Mouse (Mus musculus) heart, postnatal 25 days (tissue): ENCODE data around the gene Tsc22d1. TPM values are rescaled to one million over a fixed set of nuclear protein-coding genes. Genes with fewer than 3 reads are reported as not detected.

Experiments
- DNase-seq: peaks from one replicate; pipeline ENCODE4 v3.0.0; 2022; ENCODE audit warnings: low spot score
- intact Hi-C: fragments of 180-260 bp; cut with DNase I; formaldehyde crosslinking; loops from one replicate; pipeline ENCODE4 v1.15.1; 2025
- total RNA-seq, 2 experiments: library from RNA; stranded (reverse); gene quantifications; 2 replicates each; pipeline ENCODE4 v1.2.3; 2021

The Tsc22d1 gene
- total RNA-seq, 2 experiments from 2014 or later: 442 to 477 TPM

DNA sequence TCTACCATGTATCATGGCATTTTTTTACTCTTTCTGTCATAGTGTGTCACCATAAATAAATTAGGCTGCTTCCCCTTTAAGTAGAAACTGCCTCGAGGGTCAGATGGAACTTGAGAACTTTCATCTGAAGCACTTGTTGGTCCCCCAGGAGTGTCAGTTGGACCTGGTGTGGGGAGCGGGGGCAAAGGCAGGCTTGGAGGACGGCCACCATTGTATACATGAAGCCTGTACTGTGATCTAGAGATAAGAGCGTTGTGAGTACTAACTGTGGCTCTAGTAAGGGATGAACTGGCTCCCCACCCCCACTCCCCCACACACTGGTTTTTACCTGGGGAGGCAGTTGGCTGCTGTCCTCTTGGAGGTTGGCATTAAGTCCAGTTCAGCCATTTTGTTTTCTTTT lies 62.0 kb downstream of the Tsc22d1 start:
- intact Hi-C loops: loop anchor here (10.0 kb wide), 1 partner anchor 602 kb away; no protein-coding TSS in a partner anchor
- no peak for DNase-seq

GRCm38 (mm10) chr14:76478076-76478475 lies 63.3 kb downstream of the Tsc22d1 start:
- no peak for DNase-seq
- intact Hi-C loops: loop anchor here (10.0 kb wide), 1 partner anchor 603 kb away; no protein-coding TSS in a partner anchor

GRCm38 (mm10) chr14:76478616-76479015 lies 63.9 kb downstream of the Tsc22d1 start:
- no peak for DNase-seq
- intact Hi-C loops: loop anchor here (1.0 to 10.0 kb wide), 2 partner anchors 533 to 604 kb away; no protein-coding TSS in a partner anchor

GRCm38 (mm10) chr14:76479867-76480266 lies 65.1 kb downstream of the Tsc22d1 start:
- intact Hi-C loops: loop anchor here (1.0 to 10.0 kb wide), 2 partner anchors 531 to 605 kb away; no protein-coding TSS in a partner anchor
- no peak for DNase-seq

GRCm38 (mm10) chr14:76480507-76480906 lies 65.7 kb downstream of the Tsc22d1 start:
- intact Hi-C loops: no loop called here
- DNase-seq: no peak

- intact Hi-C loops: no loop called here
- DNase-seq: no peak
These were observed 68.9 kb downstream of the Tsc22d1 start for GRCm38 (mm10) chr14:76483701-76484100.

GRCm38 (mm10) chr14:76487609-76488008 lies 72.8 kb downstream of the Tsc22d1 start:
- DNase-seq: no peak

DNA sequence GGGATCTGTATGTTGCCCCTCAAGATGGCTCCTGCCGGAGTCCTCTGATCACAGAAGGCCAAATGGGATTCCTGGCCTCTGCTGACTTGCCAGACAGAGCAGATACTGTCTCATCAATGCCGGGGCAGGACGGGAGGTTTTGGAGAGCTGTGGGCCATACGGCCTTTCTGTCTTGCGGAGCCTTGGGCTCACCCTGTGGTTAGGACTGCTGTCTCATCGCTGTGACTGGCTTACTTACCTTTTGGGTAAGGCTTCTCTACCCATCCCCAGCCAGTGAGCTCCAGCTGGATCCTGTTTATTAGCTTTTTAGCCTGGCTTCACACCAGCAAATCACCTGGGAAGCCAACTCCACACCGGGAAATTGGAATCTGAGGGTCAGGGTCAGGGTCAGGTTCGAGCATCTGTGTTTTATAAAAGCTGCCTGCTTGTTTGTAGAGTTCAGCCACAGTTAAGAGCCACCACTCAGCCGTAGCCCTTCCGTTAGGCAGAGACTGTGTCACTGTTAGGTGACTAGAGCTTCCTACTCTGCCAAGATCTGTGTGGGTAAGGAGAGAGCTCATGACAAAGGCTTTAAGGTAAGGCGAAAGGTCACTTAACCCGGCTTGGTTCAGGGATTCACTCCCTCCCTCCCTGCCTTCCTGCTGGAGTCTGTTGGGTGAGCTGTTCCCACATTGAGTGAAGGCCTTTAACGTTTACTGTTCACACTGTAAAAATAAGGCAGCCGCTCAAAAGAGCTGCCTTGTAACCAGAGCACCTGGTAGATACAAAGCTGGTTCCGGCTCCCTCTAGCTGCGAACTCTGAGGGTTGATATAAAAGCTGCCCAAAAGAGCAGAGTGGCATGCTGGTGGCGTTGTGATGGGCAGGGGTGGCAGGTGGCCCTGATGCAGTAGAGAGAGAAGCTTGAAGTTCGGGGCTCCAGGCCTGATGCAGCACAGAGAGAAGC lies 73.6 kb downstream of the Tsc22d1 start:
- no peak for DNase-seq

More at GRCm38 (mm10) chr14:76487609-76488008, 72.8 kb downstream of the Tsc22d1 start:
- intact Hi-C loops: no loop called here

GRCm38 (mm10) chr14:76489128-76489527 lies 74.4 kb downstream of the Tsc22d1 start:
- intact Hi-C loops: no loop called here
- DNase-seq: no peak

More for the DNA sequence above, 73.6 kb downstream of the Tsc22d1 start:
- intact Hi-C loops: no loop called here

- intact Hi-C loops: no loop called here
These were observed 80.3 kb downstream of the Tsc22d1 start for GRCm38 (mm10) chr14:76495022-76495421.

GRCm38 (mm10) chr14:76497187-76497586 lies 82.4 kb downstream of the Tsc22d1 start:
- intact Hi-C loops: no loop called here
- DNase-seq: no peak

More at GRCm38 (mm10) chr14:76495022-76495421, 80.3 kb downstream of the Tsc22d1 start:
- DNase-seq: no peak

DNA sequence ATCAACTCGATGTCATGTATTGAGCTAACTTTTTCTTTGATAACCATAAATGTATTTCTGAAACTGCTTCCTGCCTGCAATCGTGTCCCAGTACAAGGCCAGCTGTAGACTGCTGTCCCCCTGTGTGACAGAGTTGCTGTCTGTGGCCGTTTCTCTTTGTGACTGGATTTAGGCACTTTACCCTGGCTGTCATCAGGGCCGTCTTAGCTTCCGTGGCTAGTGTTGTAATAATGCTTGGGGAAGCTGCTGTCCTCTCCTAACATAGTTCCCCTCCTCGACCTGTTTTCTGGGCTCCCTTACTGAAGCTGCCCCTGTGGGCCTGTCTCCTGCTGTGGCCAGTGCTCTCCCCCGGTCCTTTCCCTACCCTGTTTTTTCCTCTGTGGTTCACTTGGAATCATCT lies 83.4 kb downstream of the Tsc22d1 start:
- DNase-seq: no peak
- intact Hi-C loops: no loop called here

DNA sequence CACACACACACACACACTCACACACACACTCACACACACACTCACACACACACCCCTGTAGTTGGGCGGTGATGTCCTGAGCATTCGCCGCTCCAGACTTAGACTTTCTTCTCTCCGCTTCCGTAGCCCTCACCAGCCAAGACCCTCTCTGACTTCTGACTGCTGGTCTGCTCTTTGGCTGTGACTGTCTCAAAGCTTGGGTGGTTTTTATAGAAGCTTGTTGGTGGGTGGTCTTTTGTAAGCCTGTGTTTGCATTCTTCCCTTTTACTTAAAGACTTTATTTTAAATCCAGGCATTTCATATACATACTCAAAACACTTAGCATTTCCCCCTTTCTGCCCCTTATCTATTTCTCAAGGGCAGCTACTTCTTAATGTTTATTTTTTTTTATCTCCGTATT lies 84.7 kb downstream of the Tsc22d1 start:
- DNase-seq: no peak
- intact Hi-C loops: no loop called here

DNA sequence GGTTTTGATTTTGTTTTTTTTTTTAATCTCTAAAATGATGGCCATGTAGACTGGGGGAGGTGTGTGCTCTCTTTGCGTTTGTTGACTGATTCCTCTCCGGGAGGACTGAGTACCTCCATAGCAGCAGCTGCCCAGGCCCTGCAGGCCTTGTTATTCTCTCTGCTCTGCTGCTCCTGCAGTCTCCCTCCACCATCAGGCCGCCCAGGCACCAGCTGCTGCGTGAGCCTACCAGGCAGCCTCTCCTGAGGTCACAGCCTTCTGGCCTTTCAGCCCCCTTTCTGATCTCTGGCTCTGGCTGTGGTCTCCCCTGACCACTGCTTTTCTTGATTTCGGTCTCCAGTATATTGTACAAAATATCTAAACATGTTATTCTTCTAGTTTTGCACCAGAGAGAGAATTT lies 85.3 kb downstream of the Tsc22d1 start:
- intact Hi-C loops: loop anchor here (1.0 to 5.0 kb wide), 3 partner anchors 197 to 511 kb away; no protein-coding TSS in a partner anchor
- no peak for DNase-seq

- intact Hi-C loops: loop anchor here (5.0 kb wide), 2 partner anchors 194 to 259 kb away; no protein-coding TSS in a partner anchor
- no peak for DNase-seq
These were observed 88.6 kb downstream of the Tsc22d1 start for GRCm38 (mm10) chr14:76503231-76503851.

GRCm38 (mm10) chr14:76504121-76504737 lies 89.5 kb downstream of the Tsc22d1 start:
- DNase-seq: peak; percentile 93
- intact Hi-C loops: loop anchor here (1.0 to 5.0 kb wide), 5 partner anchors 193 to 372 kb away; no protein-coding TSS in a partner anchor

DNA sequence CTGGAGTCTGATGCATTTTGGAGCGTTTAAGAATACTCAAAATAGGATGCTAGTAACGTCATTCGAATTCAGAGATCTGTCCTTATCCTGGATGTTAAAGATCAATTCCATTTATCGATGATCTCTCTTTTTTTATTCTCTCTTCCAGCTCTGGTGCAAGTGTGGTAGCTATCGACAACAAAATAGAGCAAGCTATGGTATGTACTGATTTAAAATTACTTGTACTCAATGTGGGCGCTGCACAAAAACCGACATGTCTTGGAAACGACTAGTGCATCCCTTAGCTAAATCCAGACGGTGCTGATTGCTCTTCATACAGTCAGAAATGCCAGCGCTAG lies 90.3 kb downstream of the Tsc22d1 start:
- DNase-seq: no peak
- intact Hi-C loops: loop anchor here (2.0 to 5.0 kb wide), 5 partner anchors 52 to 226 kb away; partner anchors contain the start of gene Serp2

- intact Hi-C loops: loop anchor here (2.0 to 5.0 kb wide), 5 partner anchors 52 to 225 kb away; partner anchors contain the start of gene Serp2
- DNase-seq: peak; percentile 81
These were observed 90.9 kb downstream of the Tsc22d1 start for GRCm38 (mm10) chr14:76505439-76506220.
